8 mouse cellular contexts compared by ENCODE assay signal in genomic region chr13:48546330-48546917, GRCm38 (mm10). TPM values are rescaled to one million over a fixed set of nuclear protein-coding genes. Genes with fewer than 3 reads are reported as not detected.
A peak's percentile ranks its signal among the peaks of the same experiment; 100 is the strongest.
DNase-seq lines count a peak whose midpoint lies in the region; ATAC-seq lines count a peak whose summit lies in the region.

No protein-coding gene starts in this region.

- WGBS in lung, embryonic 16.5 days = under 1% methylated on average over 69 of the region's 72 CpGs

- H3K36me3 ChIP-seq in lung, embryonic 16.5 days (ENCODE audit: control insufficient read depth, insufficient read depth, low read length) = no peaks in the 10 kb centered on the region

- peak; percentile 93 to 94 for ATAC-seq in hematopoietic stem cell, adult 5-6 weeks (replicated peaks in 1 of 2; ENCODE audit: insufficient read depth in 1 of 2, low FRiP score in 2 of 2, low TSS enrichment in 1 of 2, low read depth in 1 of 2, poor library complexity in 2 of 2, severe bottlenecking in 2 of 2)
- peak; percentile 97 for ATAC-seq in lung, embryonic 16.5 days (ENCODE audit: low read depth)

- peak overlapping the region; percentile 99 for H3K27ac ChIP-seq in lung, embryonic 16.5 days (ENCODE audit: low read length)

- DNase-seq in MEL-GATA-1-ER (ENCODE audit: extremely low read depth, low read depth) = peak; percentile 97
- peak; percentile 100 for DNase-seq in cerebellum, adult 8-10 months
- DNase-seq in forelimb bud, embryonic 11.5 days (ENCODE audit: low read depth, low spot score) = peak; percentile 98
- DNase-seq in layer of hippocampus, adult 9-10 months (ENCODE audit: low spot score) = peak; percentile 96
- DNase-seq in ovary, postnatal 10 days (ENCODE audit: low spot score) = peak; percentile 98
- DNase-seq in thymus, postnatal 10 days (ENCODE audit: low spot score in 2 of 2) = peak; percentile 97 to 98

- peaks cover 21% of the 10 kb centered on the region for H3K4me1 ChIP-seq in lung, embryonic 16.5 days (replicated peaks; ENCODE audit: control insufficient read depth, insufficient read depth, low read length)

- H3K9ac ChIP-seq in lung, embryonic 16.5 days (ENCODE audit: low read length) = peak overlapping the region; percentile 100

- H3K9me3 ChIP-seq in lung, embryonic 16.5 days (ENCODE audit: control insufficient read depth, low read length) = no peaks in the 10 kb centered on the region

- H3K4me2 ChIP-seq in lung, embryonic 16.5 days (ENCODE audit: low read depth, low read length) = peak overlapping the region; percentile 65

- H3K4me3 ChIP-seq in lung, embryonic 16.5 days (ENCODE audit: low read length) = peak overlapping the region; percentile 93

- H3K27me3 ChIP-seq in lung, embryonic 16.5 days (ENCODE audit: control insufficient read depth, insufficient read depth, low read depth, low read length) = no peaks in the 10 kb centered on the region

RNA-seq across cellular contexts. Expression of gene A830005F24Rik, which starts 33.1 kb away (rescaled TPM):
- total RNA-seq in hematopoietic stem cell, adult 5-6 weeks (2017) = 1.1 and 1.7 TPM in 2 replicates
- polyA plus RNA-seq in lung, embryonic 16.5 days (2015; fragmentation: Nextera tagmentation; extraction: Ambion mirVana) = 0.84 and 0.87 TPM in 2 replicates

RNA-seq across cellular contexts. Expression of gene Zfp169, which starts 33.2 kb away (rescaled TPM):
- total RNA-seq in hematopoietic stem cell, adult 5-6 weeks (2017) = 12.4 and 21.1 TPM in 2 replicates
- 4.1 TPM in 2 replicates for polyA plus RNA-seq in lung, embryonic 16.5 days (2015; fragmentation: Nextera tagmentation; extraction: Ambion mirVana)

Comparison
In these comparisons a context has a peak if more than half of its experiments do, and no peak if none do; other contexts are left out.
1. Peak in every context shown above with its lines: DNase-seq, ATAC-seq, H3K4me3 ChIP-seq and H3K27ac ChIP-seq.